Mouse (Mus musculus) megakaryocyte progenitor cell, adult 5-6 weeks (primary cell): Measurements from ENCODE around the gene Cldn24. TPM values are rescaled to one million over a fixed set of nuclear protein-coding genes. Genes with fewer than 3 reads are reported as not detected.
"Not testable (repeated sequence)": the region's sequence is repeated elsewhere in the genome, so short reads cannot be mapped to it uniquely, and the experiment has no call there.

Experiments
- ATAC-seq: replicated peaks from 2 replicates; pipeline ENCODE4 v1.8.0; 2016; ENCODE audit warnings: mild to moderate bottlenecking, moderate TSS enrichment, inconsistent platforms; ENCODE audit not compliant: poor library complexity
- total RNA-seq, 2 experiments: library from RNA; stranded (forward) in 1 of 2; stranded (reverse) in 1 of 2; fragments of 157-497, 149-512 nt in 1 of 2; fragments of 200-1000 nt in 1 of 2; gene quantifications; 2 replicates each; pipeline versions ENCODE4 v1.2.3 to v1.2.4; 2015 to 2017

Cldn24 gene
- total RNA-seq (2015) (not detected in 2 replicates), total RNA-seq (2017) (not detected in 2 replicates)

GRCm38 (mm10) chr8:47821843-47822242 is at the start of gene Cldn24:
Cldn24 (plus strand) TSS chr8:47822143.
- no peak for ATAC-seq

- no peak for ATAC-seq
These were observed 49.0 kb upstream of the Cldn24 start for GRCm38 (mm10) chr8:47772986-47773385.

- ATAC-seq: no peak
These were observed 44.5 kb upstream of the Cldn24 start for GRCm38 (mm10) chr8:47777415-47777814.

GRCm38 (mm10) chr8:47779589-47779988 is 42.4 kb upstream of the Cldn24 start:
- ATAC-seq: no peak

GRCm38 (mm10) chr8:47781881-47782280 is 40.1 kb upstream of the Cldn24 start:
- no peak for ATAC-seq

GRCm38 (mm10) chr8:47783544-47783943 is 38.4 kb upstream of the Cldn24 start:
- ATAC-seq: no peak

- ATAC-seq: no peak
These were observed 38.0 kb upstream of the Cldn24 start for GRCm38 (mm10) chr8:47783944-47784343.

- ATAC-seq: no peak
These were observed 37.5 kb upstream of the Cldn24 start for GRCm38 (mm10) chr8:47784436-47784835.

- ATAC-seq: no peak
These were observed 35.6 kb upstream of the Cldn24 start for GRCm38 (mm10) chr8:47786323-47786722.

GRCm38 (mm10) chr8:47787705-47788104 is 34.2 kb upstream of the Cldn24 start:
- ATAC-seq: no peak

- no peak for ATAC-seq
These were observed 30.0 kb upstream of the Cldn24 start for GRCm38 (mm10) chr8:47791986-47792385.

GRCm38 (mm10) chr8:47799438-47799837 is 22.5 kb upstream of the Cldn24 start:
- ATAC-seq: peak; percentile 31; the same call in 1 of the 2 replicates

GRCm38 (mm10) chr8:47802349-47802748 is 19.6 kb upstream of the Cldn24 start:
- ATAC-seq: no peak

- peak; percentile 50; the same call in 1 of the 2 replicates for ATAC-seq
These were observed 17.7 kb upstream of the Cldn24 start for GRCm38 (mm10) chr8:47804262-47804661.

- no peak for ATAC-seq
These were observed 11.8 kb upstream of the Cldn24 start for GRCm38 (mm10) chr8:47809970-47810665.

GRCm38 (mm10) chr8:47810666-47811015 is 11.3 kb upstream of the Cldn24 start:
- no peak for ATAC-seq

- ATAC-seq: no peak
These were observed 10.7 kb upstream of the Cldn24 start for GRCm38 (mm10) chr8:47811221-47811620.

- ATAC-seq: no peak
These were observed 2.9 kb upstream of the Cldn24 start for GRCm38 (mm10) chr8:47819034-47819433.

- ATAC-seq: no peak
These were observed 800 bp upstream of the Cldn24 start for GRCm38 (mm10) chr8:47820914-47821772.

GRCm38 (mm10) chr8:47822541-47822940 is 598 bp downstream of the Cldn24 start:
- not testable (repeated sequence) for ATAC-seq

- no peak for ATAC-seq
These were observed 1.8 kb downstream of the Cldn24 start for GRCm38 (mm10) chr8:47823777-47824176.

- no peak for ATAC-seq
These were observed 2.2 kb downstream of the Cldn24 start, which contains the start of gene Cldn22 for GRCm38 (mm10) chr8:47824182-47824581. Cldn22 (plus strand) TSS chr8:47824482.
